Mouse (Mus musculus): ENCODE measurements around the gene Nedd9.

DNA sequence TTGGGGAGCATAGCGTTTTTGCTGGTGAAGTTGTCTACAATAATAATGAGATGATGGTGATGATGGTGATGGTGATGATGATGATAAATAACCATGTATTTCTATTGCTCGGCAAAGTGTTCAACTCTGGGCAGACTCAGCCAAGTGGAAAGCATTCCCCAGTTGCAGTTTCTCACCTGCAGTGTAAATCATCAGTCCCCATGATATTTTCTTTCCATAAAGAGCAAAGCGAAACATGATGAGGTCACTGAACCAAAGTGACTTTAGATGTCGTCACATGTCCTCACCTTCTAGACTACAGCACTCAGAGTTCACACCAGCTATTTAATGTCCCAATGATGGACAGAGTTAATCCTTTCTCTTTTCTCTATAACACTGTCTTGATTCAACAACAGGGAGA lies 130.0 kb downstream of the Nedd9 start:
- TF ChIP-seq CTCF (IDR thresholded peaks at IDR 0.05): no peak
- TF ChIP-seq POLR2A (IDR thresholded peaks at IDR 0.05; ENCODE audit: insufficient read depth, low read depth, low read length): no peak
